Mouse (Mus musculus) spleen, adult 2 months (tissue): ENCODE measurements around the gene Pafah1b2.

Source experiments
- CTCF ChIP-seq: fragments of 200-500 bp; IDR thresholded peaks from 2 replicates; pipeline ENCODE4 v1.5.1; 2011; ENCODE audit warnings: mild to moderate bottlenecking, inconsistent platforms; ENCODE audit not compliant: insufficient read depth, insufficient read length, insufficient replicate concordance; ENCODE audit errors: extremely low read depth
- POLR2A ChIP-seq: fragments of 200-500 bp; IDR thresholded peaks from 2 replicates; pipeline ENCODE4 v1.6.1; 2011; ENCODE audit warnings: low read depth, low read length, inconsistent platforms

- TF ChIP-seq POLR2A = no peak
- TF ChIP-seq CTCF = no peak
Observed at GRCm38 (mm10) chr9:46030184-46030583, 17.7 kb upstream of the Pafah1b2 start.
